Mouse (Mus musculus) midbrain, embryonic 11.5 days (tissue): ENCODE measurements around the gene Mgst3. TPM values are rescaled to one million over a fixed set of nuclear protein-coding genes. Genes with fewer than 3 reads are reported as not detected.

Source experiments
- microRNA-seq: library from miRNA; unstranded; fragments of <30 nt; microRNA quantifications from one replicate; pipeline ENCODE4, GENCODE M21; 2017
- polyA plus RNA-seq: library from polyadenylated mRNA; unstranded; fragments of >200 nt; fragmentation: Nextera tagmentation; extraction: Ambion mirVana; gene quantifications from 2 replicates; pipeline ENCODE4 v1.2.1, GENCODE M21; 2014

Gene Mgst3
- polyA plus RNA-seq, 1 experiment from 2014 or later, result 60.8 TPM

Small RNA genes within 50 kb of the gene (microRNA-seq; reads per million reads assigned to microRNA genes)
- gene Gm25911, result 19.1 reads per million, percentile 37 among the genes with 10 or more reads in this experiment

Other genes with a start within 250 kb of the Mgst3 start
- gene Uck2, start 108.5 kb downstream of the Mgst3 start, polyA plus RNA-seq, result 110 and 113 TPM in 2 replicates
- gene Tmco1, start 85.5 kb downstream of the Mgst3 start, polyA plus RNA-seq, result 94.2 and 105 TPM in 2 replicates
- gene Aldh9a1, start 43.9 kb downstream of the Mgst3 start, polyA plus RNA-seq, result 33.4 and 36.5 TPM in 2 replicates
- gene Lrrc52, start 72.9 kb upstream of the Mgst3 start, polyA plus RNA-seq, result not detected in 2 replicates
- gene Rxrg, start 204.5 kb upstream of the Mgst3 start, polyA plus RNA-seq, result 1.2 and 1.6 TPM in 2 replicates